Mouse (Mus musculus) adipocyte (in vitro differentiated cells): Measurements from ENCODE around the gene Exosc8.

Experiments used
- DNase-seq: peaks from one replicate; pipeline ENCODE4 v3.0.0-alpha.2; 2016; ENCODE audit warnings: low spot score

The Exosc8 gene

GRCm38 (mm10) chr3:54681310-54682204 lies 53.6 kb downstream of the Exosc8 start:
- DNase-seq, result no peak
